In genomic region chr5:109558123-109558403, GRCm38 (mm10) we compare ENCODE assay signal across 8 mouse cellular contexts. TPM values are rescaled to one million over a fixed set of nuclear protein-coding genes. Genes with fewer than 3 reads are reported as not detected.
A peak's percentile ranks its signal among the peaks of the same experiment; 100 is the strongest.
DNase-seq lines count a peak whose midpoint lies in the region; ATAC-seq and TF ChIP-seq lines count a peak whose summit lies in the region.

No protein-coding gene starts in this region.

- peak overlapping the region; percentile 92 for H3K27ac ChIP-seq in gastrocnemius, adult 2 months
- peak overlapping the region; percentile 89 for H3K27ac ChIP-seq in forebrain, embryonic 12.5 days
- H3K27ac ChIP-seq in liver, embryonic 13.5 days = peak overlapping the region; percentile 85

- TF ChIP-seq CTCF in gastrocnemius, adult 2 months (IDR thresholded peaks at IDR 0.05) = no peak
- TF ChIP-seq CTCF in C2C12 (IDR thresholded peaks at IDR 0.05; ENCODE audit: control insufficient read depth, insufficient read depth, insufficient read length) = no peak

- DNase-seq in gastrocnemius, adult 2 months = no peak
- DNase-seq in gastrocnemius, postnatal 10 days = no peak
- DNase-seq in liver, embryonic 13.5 days = no peak
- DNase-seq in ovary, postnatal 10 days (ENCODE audit: low spot score) = no peak
- DNase-seq in adrenal gland, postnatal 4 days (ENCODE audit: low spot score in 2 of 2) = no peak
- DNase-seq in cerebellum, adult 18-20 months = no peak

- H3K4me3 ChIP-seq in gastrocnemius, adult 2 months = peak overlapping the region; percentile 90
- peak overlapping the region; percentile 14 for H3K4me3 ChIP-seq in C2C12 (ENCODE audit: insufficient read depth, poor library complexity, severe bottlenecking)
- H3K4me3 ChIP-seq in forebrain, embryonic 12.5 days (replicated peaks) = peak overlapping the region; percentile 65
- H3K4me3 ChIP-seq in liver, embryonic 13.5 days (replicated peaks) = peak overlapping the region; percentile 71

- H3K4me2 ChIP-seq in forebrain, embryonic 12.5 days = peak overlapping the region; percentile 49
- peak overlapping the region; percentile 81 for H3K4me2 ChIP-seq in liver, embryonic 13.5 days

- H3K9ac ChIP-seq in forebrain, embryonic 12.5 days = no peak overlapping the region
- 0 out of 2 replicates have a peak overlapping the region, but pooled peaks have one; percentile 22 for H3K9ac ChIP-seq in liver, embryonic 13.5 days

- no peaks in the 10 kb centered on the region for H3K27me3 ChIP-seq in C2C12 (ENCODE audit: control insufficient read depth, insufficient read depth, insufficient read length)
- no peaks in the 10 kb centered on the region for H3K27me3 ChIP-seq in forebrain, embryonic 12.5 days
- H3K27me3 ChIP-seq in liver, embryonic 13.5 days = no peaks in the 10 kb centered on the region

- intact Hi-C loops in gastrocnemius, adult 2 months (cut with DNase I) = loop anchor here (10.0 kb wide), 1 partner anchor 547 kb away; the partner anchor contains the start of gene Gtpbp6

- no peaks in the 10 kb centered on the region for H3K4me1 ChIP-seq in forebrain, embryonic 12.5 days
- peaks cover 20% of the 10 kb centered on the region for H3K4me1 ChIP-seq in liver, embryonic 13.5 days (replicated peaks)

- no peaks in the 10 kb centered on the region for H3K79me3 ChIP-seq in C2C12 (ENCODE audit: low read depth)

- peak; percentile 54 for ATAC-seq in forebrain, embryonic 12.5 days (ENCODE audit: low FRiP score)
- peak; percentile 29 for ATAC-seq in liver, embryonic 13.5 days (ENCODE audit: low read depth)

- no peaks in the 10 kb centered on the region for H3K79me2 ChIP-seq in C2C12 (ENCODE audit: control insufficient read depth, insufficient read depth)

- H3ac ChIP-seq in C2C12 (ENCODE audit: control insufficient read depth, insufficient read length, low read depth) = no peak overlapping the region

- peaks cover 52% of the 10 kb centered on the region for H3K9me3 ChIP-seq in forebrain, embryonic 12.5 days
- peaks cover 33% of the 10 kb centered on the region for H3K9me3 ChIP-seq in liver, embryonic 13.5 days (replicated peaks)

- no peaks in the 10 kb centered on the region for H3K36me3 ChIP-seq in C2C12 (ENCODE audit: control insufficient read depth, insufficient read depth)
- H3K36me3 ChIP-seq in forebrain, embryonic 12.5 days (replicated peaks) = peaks cover 17% of the 10 kb centered on the region
- peaks cover 30% of the 10 kb centered on the region for H3K36me3 ChIP-seq in liver, embryonic 13.5 days

- WGBS in forebrain, embryonic 12.5 days = under 1% methylated on average over 9 of the region's 9 CpGs
- WGBS in liver, embryonic 13.5 days (ENCODE audit: insufficient replicate concordance) = under 1% methylated on average over 9 of the region's 9 CpGs

TF ChIP-seq in C2C12, 6 proteins besides CTCF, POLR2A, EP300 and RAD21:
- no peak for TF ChIP-seq MYOD1 (IDR thresholded peaks at IDR 0.05; ENCODE audit: control insufficient read depth, insufficient read length, low read depth)
- no peak for TF ChIP-seq USF1 (IDR thresholded peaks at IDR 0.05; ENCODE audit: low read depth)
- no peak for TF ChIP-seq FOSL1 (IDR thresholded peaks at IDR 0.05; ENCODE audit: insufficient read depth, low read length, poor library complexity, severe bottlenecking)
- TF ChIP-seq MAX (IDR thresholded peaks at IDR 0.05) = no peak
- TF ChIP-seq CEBPB (IDR thresholded peaks at IDR 0.05; ENCODE audit: low read depth) = no peak
- no peak for TF ChIP-seq MYOG (IDR thresholded peaks at IDR 0.05; ENCODE audit: control insufficient read depth, extremely low read depth, insufficient read length)

RNA-seq across cellular contexts. Expression of gene Crlf2, which starts 0.7 kb away (rescaled TPM):
- 1 to 10 TPM; 2.0 to 3.4 TPM for total RNA-seq in gastrocnemius, adult 2 months (2021)
- total RNA-seq in gastrocnemius, postnatal 10 days (2021) = 10 to 100 TPM; 10.4 to 13.1 TPM
- polyA plus RNA-seq in C2C12 (2012; fragmentation: generic; extraction: Trizol) = 8.3 TPM
- polyA plus RNA-seq in forebrain, embryonic 12.5 days (2016; fragmentation: Nextera tagmentation; extraction: Ambion mirVana) = 4.5 and 5.3 TPM in 2 replicates
- 4.8 and 5.3 TPM in 2 replicates for polyA plus RNA-seq in liver, embryonic 13.5 days (2015; fragmentation: Nextera tagmentation; extraction: Ambion mirVana)
- 10 to 100 TPM; 31.6 to 36.4 TPM for total RNA-seq in adrenal gland, postnatal 4 days (2021)

Comparison
In these comparisons a context has a peak if more than half of its experiments do, and no peak if none do; other contexts are left out.
1. H3K4me3 ChIP-seq: peak in every context shown above with its lines; median percentile 90 in gastrocnemius, adult 2 months; 71 in liver, embryonic 13.5 days; 65 in forebrain, embryonic 12.5 days; 14 in C2C12.